Mouse (Mus musculus): ENCODE results near the gene Slc35e3.
A peak's percentile ranks its signal among the peaks of the same experiment; 100 is the strongest.
"Not testable (repeated sequence)": the region's sequence is repeated elsewhere in the genome, so short reads cannot be mapped to it uniquely, and the experiment has no call there.

The Slc35e3 gene

DNA sequence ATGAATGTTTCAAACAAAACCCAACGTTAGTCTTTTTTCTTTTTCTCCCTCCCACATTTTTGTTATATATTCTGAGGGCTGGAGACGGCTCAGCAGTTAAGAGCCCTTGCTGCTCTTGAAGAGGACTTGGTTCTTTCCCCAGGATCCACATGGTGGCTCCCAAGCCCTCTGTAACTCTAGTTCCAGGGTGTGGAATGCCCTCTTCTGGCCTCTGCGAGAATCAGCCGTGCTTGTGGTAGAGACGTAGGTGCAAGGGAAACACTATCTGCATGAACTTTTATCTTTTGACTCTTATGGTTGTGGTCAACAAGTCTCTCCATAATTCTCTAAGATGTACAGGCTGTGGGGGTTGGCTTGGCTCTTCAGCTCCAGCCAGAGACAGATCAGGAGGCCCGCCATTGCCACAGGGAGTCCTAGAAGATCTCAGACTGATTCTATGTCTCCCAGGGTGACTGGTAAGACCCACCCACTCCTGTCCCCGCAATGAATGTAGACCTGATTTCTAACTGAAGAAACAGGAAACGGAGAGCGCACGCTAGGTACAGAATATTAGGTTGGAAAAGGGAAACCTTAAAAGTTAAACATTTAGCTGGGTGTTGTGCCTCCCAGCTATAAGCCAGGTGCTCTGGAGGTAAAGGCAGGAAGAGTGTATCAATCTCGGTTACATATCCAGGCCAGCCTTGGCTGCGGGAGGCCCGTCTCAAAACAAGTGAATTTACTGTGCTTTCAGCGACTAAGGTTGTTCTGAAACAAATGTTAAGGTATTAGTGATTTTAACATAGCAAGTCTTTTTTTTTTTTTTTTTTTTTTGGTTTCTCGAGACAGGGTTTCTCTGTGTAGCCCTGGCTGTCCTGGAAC lies 14.7 kb downstream of the Slc35e3 start:
- peak; percentile 81 to 83 for DNase-seq

DNA sequence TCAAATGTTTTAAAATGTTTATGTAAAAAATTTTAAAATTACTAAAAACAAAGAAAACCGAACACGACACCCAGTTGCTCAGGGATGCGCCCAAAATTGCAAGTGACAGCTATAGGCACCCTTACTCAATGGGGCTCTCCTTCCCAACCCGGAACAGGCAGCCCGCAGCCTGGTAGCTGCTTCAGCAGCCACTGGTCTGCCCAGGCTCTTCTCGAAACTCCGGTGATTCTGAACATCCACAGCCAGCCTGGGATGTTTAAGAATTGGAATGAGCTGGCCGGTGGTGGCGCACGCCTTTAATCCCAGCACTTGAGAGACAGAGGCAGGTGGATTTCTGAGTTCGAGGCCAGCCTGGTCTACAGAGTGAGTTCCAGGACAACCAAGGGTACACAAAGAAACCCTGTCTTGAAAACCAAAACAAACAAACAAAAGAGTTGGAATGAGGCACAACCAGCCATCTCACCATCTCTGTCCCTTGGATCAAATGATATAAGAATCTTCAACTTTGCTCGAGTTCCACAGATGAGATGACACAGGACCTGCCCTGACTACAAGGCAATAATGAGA lies 15.4 kb downstream of the Slc35e3 start:
- no peak for DNase-seq

- no peak for DNase-seq
These were observed 16.0 kb downstream of the Slc35e3 start for GRCm38 (mm10) chr10:117730140-117730539.

DNA sequence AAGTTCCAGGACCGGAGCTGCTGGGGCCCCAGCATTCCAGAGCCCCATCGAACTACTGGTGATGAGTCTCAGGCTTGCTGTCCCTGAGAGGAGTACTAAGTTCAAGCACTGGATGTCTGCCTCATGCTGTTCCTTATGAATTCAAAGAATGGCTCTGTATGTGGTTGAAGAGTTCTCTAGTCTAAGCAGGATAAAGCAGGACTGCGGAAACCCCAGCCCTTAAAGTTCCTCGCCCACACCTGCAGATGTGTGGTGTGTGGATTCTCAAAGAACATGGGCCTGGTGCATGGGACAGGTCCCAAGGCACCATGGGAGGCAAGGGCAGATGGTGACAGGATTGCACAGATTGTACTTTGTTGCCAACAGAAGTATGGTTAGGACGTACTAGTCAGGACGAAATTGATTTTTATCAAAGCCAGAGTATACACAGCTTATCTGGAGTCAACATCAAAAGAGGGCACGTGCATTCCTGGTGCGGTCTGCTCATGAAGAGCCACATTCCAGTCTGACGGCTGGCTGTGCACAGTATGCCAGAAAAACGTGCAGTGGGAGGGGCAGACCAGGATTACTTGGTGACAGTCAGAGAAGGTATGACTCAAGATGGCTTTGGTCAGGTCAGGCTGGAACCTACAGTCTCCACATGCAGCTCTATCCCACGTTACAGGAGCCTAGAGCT lies 16.9 kb downstream of the Slc35e3 start:
- DNase-seq, result no peak

DNA sequence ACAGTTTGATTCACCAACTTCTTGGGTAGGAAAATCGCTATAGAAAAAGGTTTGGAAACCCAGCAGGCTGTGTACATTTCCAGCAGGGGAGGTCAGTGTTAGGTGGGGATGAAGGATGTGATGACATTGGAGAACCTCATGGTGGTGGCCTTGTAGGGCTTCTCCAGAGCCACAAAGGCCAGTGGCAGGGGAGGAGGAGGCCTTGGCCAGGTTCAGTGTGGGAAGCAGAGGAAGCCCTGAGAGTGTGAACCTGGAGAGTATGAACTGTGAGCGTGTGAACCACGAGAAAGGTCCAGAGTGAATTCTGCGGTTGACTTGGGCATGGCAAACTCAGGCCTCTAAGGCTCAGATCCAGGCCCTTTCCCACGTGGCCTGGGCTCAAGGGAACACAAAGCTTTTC lies 17.6 kb downstream of the Slc35e3 start:
- no peak for DNase-seq

DNA sequence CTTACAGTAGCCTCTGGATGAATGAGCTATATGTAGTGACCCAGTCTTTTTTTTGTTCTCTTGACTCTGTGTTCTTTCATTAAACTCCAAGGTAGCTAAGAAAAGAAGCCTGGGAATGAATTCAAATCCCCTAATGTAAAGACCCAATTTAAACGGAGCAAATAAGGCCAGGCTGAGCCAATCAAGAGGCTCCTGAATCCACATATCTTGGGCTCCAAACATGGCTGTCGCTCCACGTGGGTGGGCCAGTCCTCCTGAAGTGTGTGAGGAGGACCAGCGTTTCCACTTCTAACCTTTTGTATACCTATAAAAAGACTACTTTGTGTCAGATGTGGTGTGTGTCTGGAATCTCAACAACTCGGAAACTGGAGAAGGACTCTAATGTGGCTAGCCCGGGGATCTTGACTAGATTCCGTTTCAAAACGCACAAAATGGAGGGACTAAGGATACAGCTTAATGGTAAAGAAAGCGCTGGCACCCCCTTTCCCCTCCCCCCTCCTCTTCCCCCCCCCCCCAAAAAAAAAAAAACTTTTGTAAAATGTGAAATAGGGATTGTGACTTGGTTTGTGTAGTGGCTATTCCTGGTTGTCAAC lies 18.6 kb downstream of the Slc35e3 start:
- DNase-seq, result no peak

DNA sequence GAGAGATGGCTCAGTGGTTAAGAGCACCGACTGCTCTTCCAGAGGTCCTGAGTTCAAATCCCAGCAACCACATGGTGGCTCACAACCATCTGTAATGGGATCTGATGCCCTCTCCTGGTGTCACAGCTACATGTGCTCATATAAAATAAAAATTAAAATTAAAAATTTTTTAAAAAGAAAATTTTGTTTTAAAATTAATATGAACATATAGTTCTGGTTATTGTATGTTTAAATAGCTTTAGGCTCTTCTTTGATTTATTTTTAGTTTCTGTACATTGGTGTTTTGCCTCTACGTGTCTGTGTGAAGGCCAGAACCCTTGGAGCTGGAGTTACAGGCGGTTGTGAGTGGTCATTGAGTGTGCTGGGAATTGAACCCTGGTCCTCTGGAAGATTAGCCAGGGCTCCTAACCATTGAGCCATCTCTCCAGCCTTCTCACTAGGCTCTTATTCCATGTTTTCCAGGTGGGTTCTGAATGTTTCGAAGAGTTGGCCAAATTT lies 19.2 kb downstream of the Slc35e3 start:
- DNase-seq, result no peak

GRCm38 (mm10) chr10:117726350-117726749 lies 19.8 kb downstream of the Slc35e3 start:
- DNase-seq, result no peak

DNA sequence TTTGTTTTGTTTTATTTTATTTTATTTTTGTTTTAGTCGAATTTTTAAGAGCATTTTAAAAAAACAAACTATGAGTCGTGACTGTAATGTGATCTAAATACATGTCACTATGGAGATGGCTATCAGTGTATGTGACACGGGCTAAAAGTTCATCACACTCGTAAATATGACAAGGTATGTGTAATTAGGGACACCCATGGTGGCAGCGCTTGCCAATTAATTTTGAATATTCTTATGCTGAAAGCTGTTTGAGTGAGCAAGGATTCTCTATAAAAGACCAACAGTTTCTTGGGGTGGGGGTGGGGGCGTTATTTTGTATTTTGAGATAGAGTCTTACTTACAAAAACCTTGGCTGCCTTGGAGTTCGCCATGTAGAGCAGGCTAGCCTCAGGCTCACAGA lies 20.5 kb downstream of the Slc35e3 start:
- DNase-seq, result no peak

DNA sequence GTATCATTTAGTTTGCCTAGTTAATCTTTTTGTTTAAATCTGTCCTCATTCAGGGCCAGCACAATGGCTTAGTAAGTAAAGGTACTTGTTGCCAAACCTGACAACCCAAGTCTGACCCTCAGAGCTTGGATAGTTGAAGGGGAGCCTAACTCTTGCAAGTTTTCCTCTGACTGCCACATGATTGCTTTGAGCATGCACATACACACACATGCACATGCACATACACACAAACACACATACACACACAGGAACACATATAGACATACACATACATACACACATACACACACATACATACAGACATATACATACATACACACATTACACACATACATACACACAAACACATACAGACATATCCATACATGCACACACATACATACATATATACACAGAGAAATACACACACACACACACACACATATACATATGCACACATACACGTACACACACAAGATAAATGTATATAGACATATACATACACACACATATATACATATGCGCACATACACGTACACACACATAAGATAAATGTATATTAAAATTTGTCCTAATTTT lies 21.3 kb downstream of the Slc35e3 start:
- no peak for DNase-seq

DNA sequence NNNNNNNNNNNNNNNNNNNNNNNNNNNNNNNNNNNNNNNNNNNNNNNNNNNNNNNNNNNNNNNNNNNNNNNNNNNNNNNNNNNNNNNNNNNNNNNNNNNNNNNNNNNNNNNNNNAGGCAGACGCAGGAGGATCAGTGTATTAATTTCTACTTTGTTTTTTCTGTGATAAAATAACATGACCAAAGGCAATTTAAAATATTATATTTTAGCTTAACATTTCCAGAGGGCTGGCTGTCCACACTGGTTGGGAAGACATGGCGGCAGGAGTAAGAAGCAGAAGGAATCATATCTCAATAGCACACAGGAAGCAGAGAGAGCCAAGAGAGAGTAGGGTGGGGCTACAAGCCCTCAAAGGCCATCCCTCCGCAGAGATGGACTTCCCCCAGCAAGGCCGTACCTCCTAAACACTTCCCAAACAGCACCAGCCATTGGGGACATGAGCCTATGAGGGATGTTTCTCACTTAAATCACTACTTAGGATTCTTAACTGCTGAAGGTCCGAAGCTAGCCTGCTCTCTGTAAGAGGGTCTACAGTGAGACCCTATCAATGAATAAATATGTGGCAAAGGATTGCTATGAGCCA lies 21.9 kb downstream of the Slc35e3 start:
- no peak for DNase-seq

DNA sequence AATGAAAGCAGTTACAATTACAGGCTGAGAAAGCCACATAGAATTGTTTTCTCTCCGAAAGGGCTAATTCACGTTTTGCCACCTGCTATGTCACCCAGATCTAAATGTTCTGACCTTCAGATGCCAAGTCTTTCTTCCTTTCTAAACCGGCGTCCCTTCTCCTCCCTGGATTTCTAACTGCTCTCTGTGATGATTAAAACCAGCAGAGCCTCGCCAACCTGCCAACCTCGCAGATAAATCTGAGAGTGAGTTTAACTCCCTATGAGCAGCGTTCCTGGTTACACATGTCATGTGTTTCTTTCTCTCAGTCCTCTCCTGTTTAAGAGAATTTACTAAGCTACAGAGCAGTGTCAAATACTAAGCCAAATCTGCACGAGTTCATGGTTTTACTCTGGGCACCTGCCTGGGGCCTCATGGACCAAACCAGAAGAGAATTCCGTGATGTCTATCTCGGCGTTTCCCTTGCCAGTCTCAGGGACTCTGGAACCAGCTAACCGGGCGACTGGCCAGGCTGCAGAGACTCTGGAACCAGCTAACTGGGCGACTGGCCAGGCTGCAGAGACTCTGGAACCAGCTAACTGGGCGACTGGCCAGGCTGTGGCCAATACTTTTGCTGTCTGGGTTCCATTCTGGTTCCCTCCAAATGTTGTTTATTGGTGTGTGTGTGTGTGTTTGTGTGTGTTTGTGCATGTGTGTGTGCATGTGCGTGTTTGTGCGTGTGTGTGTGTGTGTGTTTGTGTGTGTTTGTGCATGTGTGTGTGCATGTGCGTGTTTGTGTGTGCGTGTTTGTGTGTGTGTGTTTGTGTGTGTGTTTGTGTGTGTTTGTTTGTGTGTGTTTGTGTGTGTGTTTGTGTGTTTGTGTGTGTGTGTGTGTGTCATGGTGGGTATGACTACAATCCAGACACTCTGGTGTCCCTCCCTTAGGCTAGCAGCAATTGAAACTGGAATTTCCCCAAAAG lies 27.7 kb downstream of the Slc35e3 start:
- DNase-seq, result peak; percentile 88 to 93

- DNase-seq, result peak; percentile 78 to 79
These were observed 28.6 kb downstream of the Slc35e3 start for GRCm38 (mm10) chr10:117717583-117717982.

GRCm38 (mm10) chr10:117716686-117717085 lies 29.5 kb downstream of the Slc35e3 start:
- no peak for DNase-seq

DNA sequence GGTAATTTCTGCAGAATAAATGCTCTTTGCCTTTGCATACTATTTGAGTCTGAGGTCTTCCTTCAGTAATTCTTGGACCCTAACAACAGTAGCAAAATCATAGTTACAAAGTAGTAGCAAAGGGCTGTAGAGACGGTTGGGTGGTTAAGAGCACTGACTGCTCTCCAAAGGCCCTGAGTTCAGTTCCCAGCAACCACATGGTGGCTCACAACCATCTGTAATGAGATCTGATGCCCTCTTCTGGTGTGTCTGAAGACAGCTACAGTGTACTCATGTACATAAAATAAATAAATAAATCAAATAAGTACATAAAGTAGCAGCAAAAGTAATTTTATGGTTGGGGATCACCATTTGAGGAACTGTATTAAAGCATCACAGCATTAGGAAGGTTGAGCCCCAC lies 30.5 kb downstream of the Slc35e3 start:
- DNase-seq, result not testable (repeated sequence)

DNA sequence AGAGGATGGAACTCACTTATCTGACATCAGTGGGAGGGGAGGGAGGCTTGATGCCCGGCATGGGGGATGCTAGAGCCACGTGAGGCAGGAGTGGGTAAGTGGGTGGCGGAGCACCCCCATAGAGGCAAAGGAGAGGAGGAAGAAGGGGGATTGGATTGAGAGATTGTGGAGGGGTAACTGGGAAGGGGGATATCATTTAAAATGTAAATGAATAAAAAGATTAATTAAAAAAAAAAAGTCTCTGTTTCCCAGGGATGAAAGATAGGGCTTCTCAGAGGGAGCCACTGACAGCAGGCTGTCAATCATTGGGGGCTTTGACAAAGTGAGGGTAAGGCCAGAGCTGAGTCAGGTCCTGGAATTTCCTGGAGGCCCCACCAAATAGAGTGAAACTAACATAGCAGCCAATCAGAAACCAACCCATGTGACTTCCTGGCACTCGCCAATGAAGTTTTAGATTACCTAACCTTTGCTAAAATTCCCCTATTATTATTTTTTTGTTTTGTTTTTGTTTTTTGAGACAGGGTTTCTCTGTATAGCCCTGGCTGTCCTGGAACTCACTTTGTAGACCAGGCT lies 31.2 kb downstream of the Slc35e3 start:
- no peak for DNase-seq

GRCm38 (mm10) chr10:117714048-117714545 lies 32.1 kb downstream of the Slc35e3 start:
- DNase-seq, result no peak

DNA sequence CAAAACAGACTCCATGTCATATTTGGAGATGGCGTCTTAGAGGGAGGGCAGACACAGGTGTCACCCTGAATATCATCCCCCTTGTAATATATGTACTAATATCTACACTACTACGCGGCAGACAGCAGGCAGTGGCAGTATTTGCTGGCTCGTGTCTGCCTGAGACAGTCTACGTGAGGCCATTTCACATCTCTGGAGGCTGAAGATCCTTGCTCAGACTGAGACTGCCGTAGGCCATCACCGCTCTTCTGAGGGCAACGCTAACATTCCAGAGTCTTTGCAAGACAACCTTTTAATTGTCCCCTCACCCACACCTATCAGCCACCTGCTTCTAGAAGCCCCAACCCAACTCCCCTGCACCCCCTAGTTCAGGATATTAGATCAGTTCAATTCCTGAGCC lies 32.7 kb downstream of the Slc35e3 start:
- no peak for DNase-seq

- no peak for DNase-seq
These were observed 33.3 kb downstream of the Slc35e3 start for GRCm38 (mm10) chr10:117712871-117713270.

- DNase-seq, result no peak
These were observed 33.9 kb downstream of the Slc35e3 start for GRCm38 (mm10) chr10:117712191-117712754.

Measured in kidney, adult 8-10 months (tissue).